Mouse (Mus musculus): ENCODE measurements around the gene Snx7. TPM values are rescaled to one million over a fixed set of nuclear protein-coding genes. Genes with fewer than 3 reads are reported as not detected.

Gene Snx7
- polyA plus RNA-seq, 1 experiment from 2014 or later, result 9.0 TPM

DNA sequence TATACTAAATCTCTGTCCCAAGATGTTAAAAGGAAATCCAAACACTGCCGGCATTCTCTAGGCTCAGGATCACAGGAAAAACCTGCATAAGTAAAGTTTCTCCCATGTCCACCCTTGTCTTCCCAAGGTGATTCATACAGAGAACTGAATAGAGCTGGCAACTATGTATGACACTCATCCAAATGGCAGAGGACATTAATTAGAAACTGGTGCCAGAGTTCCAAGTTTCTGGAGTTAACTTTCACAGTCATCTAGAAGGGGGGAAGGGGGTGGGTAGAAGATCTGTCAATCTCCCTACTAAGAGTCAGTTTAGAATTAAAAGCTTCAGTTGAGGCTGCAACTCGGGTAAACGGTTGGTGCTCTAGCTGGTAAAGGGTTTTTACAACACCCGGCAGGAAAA is 76.8 kb downstream of the Snx7 start:
- H3K9me3 ChIP-seq (ENCODE audit: control insufficient read depth, low read length), result no peaks in the 10 kb centered on the region; the same call in 1 of the 2 replicates
- no peaks in the 10 kb centered on the region for H3K27me3 ChIP-seq (ENCODE audit: control insufficient read depth, insufficient read depth, low read length)
- H3K36me3 ChIP-seq (ENCODE audit: control insufficient read depth, insufficient read depth, low read length), result no peaks in the 10 kb centered on the region
- ATAC-seq (ENCODE audit: low FRiP score, low TSS enrichment), result no peak
- no peak overlapping the region for H3K4me3 ChIP-seq (replicated peaks; ENCODE audit: low read depth, low read length)
- H3K4me1 ChIP-seq (ENCODE audit: control insufficient read depth, insufficient read depth, low read length), result no peaks in the 10 kb centered on the region
- 77% methylated on average over 4 of the region's 4 CpGs for WGBS
- H3K9ac ChIP-seq (replicated peaks; ENCODE audit: low read length), result no peak overlapping the region
- DNase-seq, result no peak
- no peak overlapping the region for H3K4me2 ChIP-seq (ENCODE audit: low read length)
- H3K27ac ChIP-seq (replicated peaks; ENCODE audit: low read depth, low read length), result no peak overlapping the region

- ATAC-seq (ENCODE audit: low FRiP score, low TSS enrichment) (no peak), DNase-seq (no peak)
- WGBS, result 83% methylated on average over 2 of the region's 2 CpGs
- H3K4me1 ChIP-seq (ENCODE audit: control insufficient read depth, insufficient read depth, low read length), result no peaks in the 10 kb centered on the region
- no peaks in the 10 kb centered on the region; the same call in 1 of the 2 replicates for H3K9me3 ChIP-seq (ENCODE audit: control insufficient read depth, low read length)
- no peak overlapping the region for H3K9ac ChIP-seq (replicated peaks; ENCODE audit: low read length)
- no peaks in the 10 kb centered on the region for H3K27me3 ChIP-seq (ENCODE audit: control insufficient read depth, insufficient read depth, low read length)
- H3K27ac ChIP-seq (replicated peaks; ENCODE audit: low read depth, low read length), result no peak overlapping the region
- H3K36me3 ChIP-seq (ENCODE audit: control insufficient read depth, insufficient read depth, low read length), result no peaks in the 10 kb centered on the region
- H3K4me3 ChIP-seq (replicated peaks; ENCODE audit: low read depth, low read length), result no peak overlapping the region
- no peak overlapping the region for H3K4me2 ChIP-seq (ENCODE audit: low read length)
These were observed 77.5 kb downstream of the Snx7 start for GRCm38 (mm10) chr3:117791273-117791672.

- ATAC-seq (ENCODE audit: low FRiP score, low TSS enrichment) (peak; percentile 82), DNase-seq (peak; percentile 88)
- 64% methylated on average over 14 of the region's 14 CpGs for WGBS
- H3K9ac ChIP-seq (replicated peaks; ENCODE audit: low read length), result no peak overlapping the region
- no peaks in the 10 kb centered on the region for H3K36me3 ChIP-seq (ENCODE audit: control insufficient read depth, insufficient read depth, low read length)
- no peaks in the 10 kb centered on the region for H3K4me1 ChIP-seq (ENCODE audit: control insufficient read depth, insufficient read depth, low read length)
- H3K27me3 ChIP-seq (ENCODE audit: control insufficient read depth, insufficient read depth, low read length), result no peaks in the 10 kb centered on the region
- H3K9me3 ChIP-seq (ENCODE audit: control insufficient read depth, low read length), result no peaks in the 10 kb centered on the region
- H3K4me3 ChIP-seq (replicated peaks; ENCODE audit: low read depth, low read length), result no peak overlapping the region
- H3K4me2 ChIP-seq (ENCODE audit: low read length), result no peak overlapping the region
- H3K27ac ChIP-seq (replicated peaks; ENCODE audit: low read depth, low read length), result no peak overlapping the region
These were observed 79.7 kb downstream of the Snx7 start for GRCm38 (mm10) chr3:117788800-117789693.

- 29% methylated on average over 6 of the region's 6 CpGs for WGBS
- Histone ChIP-seq H3K9ac (replicated peaks; ENCODE audit: low read length) (no peak overlapping the region), H3K4me2 (ENCODE audit: low read length) (no peak overlapping the region), H3K4me3 (replicated peaks; ENCODE audit: low read depth, low read length) (no peak overlapping the region), H3K4me1 (ENCODE audit: control insufficient read depth, insufficient read depth, low read length) (no peaks in the 10 kb centered on the region), H3K27me3 (ENCODE audit: control insufficient read depth, insufficient read depth, low read length) (no peaks in the 10 kb centered on the region), H3K36me3 (ENCODE audit: control insufficient read depth, insufficient read depth, low read length) (no peaks in the 10 kb centered on the region), H3K9me3 (ENCODE audit: control insufficient read depth, low read length) (no peaks in the 10 kb centered on the region), H3K27ac (replicated peaks; ENCODE audit: low read depth, low read length) (no peak overlapping the region)
- DNase-seq (no peak), ATAC-seq (ENCODE audit: low FRiP score, low TSS enrichment) (no peak)
These were observed 81.5 kb downstream of the Snx7 start for GRCm38 (mm10) chr3:117787247-117787646.

- Histone ChIP-seq H3K36me3 (ENCODE audit: control insufficient read depth, insufficient read depth, low read length) (no peaks in the 10 kb centered on the region), H3K27me3 (ENCODE audit: control insufficient read depth, insufficient read depth, low read length) (no peaks in the 10 kb centered on the region), H3K9ac (replicated peaks; ENCODE audit: low read length) (no peak overlapping the region), H3K4me1 (ENCODE audit: control insufficient read depth, insufficient read depth, low read length) (no peaks in the 10 kb centered on the region), H3K27ac (replicated peaks; ENCODE audit: low read depth, low read length) (no peak overlapping the region), H3K4me3 (replicated peaks; ENCODE audit: low read depth, low read length) (no peak overlapping the region), H3K4me2 (ENCODE audit: low read length) (no peak overlapping the region), H3K9me3 (ENCODE audit: control insufficient read depth, low read length) (no peaks in the 10 kb centered on the region)
- DNase-seq, result no peak
- ATAC-seq (ENCODE audit: low FRiP score, low TSS enrichment), result no peak
- WGBS, result 84% methylated on average over 5 of the region's 5 CpGs
These were observed 116.5 kb downstream of the Snx7 start for GRCm38 (mm10) chr3:117752151-117752757.

- no peak overlapping the region for H3K27ac ChIP-seq (replicated peaks; ENCODE audit: low read depth, low read length)
- H3K4me1 ChIP-seq (ENCODE audit: control insufficient read depth, insufficient read depth, low read length), result no peaks in the 10 kb centered on the region
- H3K36me3 ChIP-seq (ENCODE audit: control insufficient read depth, insufficient read depth, low read length), result no peaks in the 10 kb centered on the region
- no peaks in the 10 kb centered on the region for H3K9me3 ChIP-seq (ENCODE audit: control insufficient read depth, low read length)
- WGBS, result 63% methylated on average over 2 of the region's 2 CpGs
- no peak overlapping the region for H3K9ac ChIP-seq (replicated peaks; ENCODE audit: low read length)
- DNase-seq (peak; percentile 51), ATAC-seq (ENCODE audit: low FRiP score, low TSS enrichment) (no peak)
- H3K4me2 ChIP-seq (ENCODE audit: low read length), result no peak overlapping the region
- H3K4me3 ChIP-seq (replicated peaks; ENCODE audit: low read depth, low read length), result no peak overlapping the region
- H3K27me3 ChIP-seq (ENCODE audit: control insufficient read depth, insufficient read depth, low read length), result no peaks in the 10 kb centered on the region
These were observed 117.1 kb downstream of the Snx7 start for GRCm38 (mm10) chr3:117751665-117752064.

DNA sequence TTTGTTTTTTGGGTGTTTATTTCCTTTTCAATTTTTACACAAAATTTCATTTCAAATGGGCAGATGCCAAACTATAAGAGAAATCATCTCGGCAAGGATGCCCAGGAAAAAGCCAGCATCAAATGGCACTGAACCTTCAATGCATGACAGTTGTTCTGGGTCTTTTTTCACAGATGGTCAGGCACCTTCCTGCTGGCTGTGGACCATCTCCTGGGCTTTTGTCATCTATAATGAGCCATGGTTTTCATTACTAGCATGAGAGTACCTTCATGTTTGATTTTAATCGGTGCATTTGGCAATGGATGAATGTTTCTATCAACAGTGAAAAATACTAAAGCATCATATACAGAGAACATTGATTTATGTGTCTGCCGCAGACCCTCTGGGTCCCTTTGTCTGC is 119.5 kb downstream of the Snx7 start:
- H3K4me2 ChIP-seq (ENCODE audit: low read length), result no peak overlapping the region
- no peaks in the 10 kb centered on the region for H3K9me3 ChIP-seq (ENCODE audit: control insufficient read depth, low read length)
- no peaks in the 10 kb centered on the region for H3K27me3 ChIP-seq (ENCODE audit: control insufficient read depth, insufficient read depth, low read length)
- WGBS, result 90% methylated on average over 3 of the region's 3 CpGs
- H3K36me3 ChIP-seq (ENCODE audit: control insufficient read depth, insufficient read depth, low read length), result no peaks in the 10 kb centered on the region
- no peak for DNase-seq
- H3K4me1 ChIP-seq (ENCODE audit: control insufficient read depth, insufficient read depth, low read length), result no peaks in the 10 kb centered on the region
- no peak overlapping the region for H3K27ac ChIP-seq (replicated peaks; ENCODE audit: low read depth, low read length)
- no peak overlapping the region for H3K9ac ChIP-seq (replicated peaks; ENCODE audit: low read length)
- ATAC-seq (ENCODE audit: low FRiP score, low TSS enrichment), result no peak
- no peak overlapping the region for H3K4me3 ChIP-seq (replicated peaks; ENCODE audit: low read depth, low read length)

DNA sequence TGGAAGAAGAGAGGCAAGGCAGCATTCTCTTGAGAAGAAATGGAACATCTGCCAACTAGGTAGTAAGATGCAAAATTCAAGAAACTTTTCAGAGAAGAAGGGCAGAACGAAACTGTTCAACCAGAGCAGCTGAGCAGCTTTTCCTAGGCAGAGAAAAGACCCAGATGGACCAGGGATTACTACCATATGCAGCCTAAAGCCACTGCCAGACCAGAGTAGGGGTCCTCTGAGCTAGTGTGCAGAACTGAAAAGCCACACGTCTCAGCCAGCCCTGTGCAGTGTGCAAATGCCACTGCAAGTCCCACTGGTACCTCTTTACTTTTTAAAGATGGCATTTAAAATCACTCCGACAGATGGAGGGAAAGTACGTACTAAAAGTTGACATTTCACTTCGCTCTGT is 129.0 kb downstream of the Snx7 start:
- Histone ChIP-seq H3K4me1 (ENCODE audit: control insufficient read depth, insufficient read depth, low read length) (no peaks in the 10 kb centered on the region), H3K9ac (replicated peaks; ENCODE audit: low read length) (no peak overlapping the region), H3K27me3 (ENCODE audit: control insufficient read depth, insufficient read depth, low read length) (no peaks in the 10 kb centered on the region), H3K4me2 (ENCODE audit: low read length) (no peak overlapping the region), H3K27ac (replicated peaks; ENCODE audit: low read depth, low read length) (no peak overlapping the region), H3K4me3 (replicated peaks; ENCODE audit: low read depth, low read length) (no peak overlapping the region), H3K9me3 (ENCODE audit: control insufficient read depth, low read length) (no peaks in the 10 kb centered on the region), H3K36me3 (ENCODE audit: control insufficient read depth, insufficient read depth, low read length) (no peaks in the 10 kb centered on the region)
- WGBS, result 65% methylated on average over 5 of the region's 5 CpGs
- DNase-seq, result no peak
- no peak for ATAC-seq (ENCODE audit: low FRiP score, low TSS enrichment)

GRCm38 (mm10) chr3:117732661-117733060 is 136.1 kb downstream of the Snx7 start:
- H3K27ac ChIP-seq (replicated peaks; ENCODE audit: low read depth, low read length), result no peak overlapping the region
- no peak overlapping the region for H3K4me2 ChIP-seq (ENCODE audit: low read length)
- DNase-seq (peak; percentile 8), ATAC-seq (ENCODE audit: low FRiP score, low TSS enrichment) (no peak)
- H3K27me3 ChIP-seq (ENCODE audit: control insufficient read depth, insufficient read depth, low read length), result no peaks in the 10 kb centered on the region
- H3K36me3 ChIP-seq (ENCODE audit: control insufficient read depth, insufficient read depth, low read length), result no peaks in the 10 kb centered on the region
- no peaks in the 10 kb centered on the region for H3K4me1 ChIP-seq (ENCODE audit: control insufficient read depth, insufficient read depth, low read length)
- H3K9me3 ChIP-seq (ENCODE audit: control insufficient read depth, low read length), result no peaks in the 10 kb centered on the region
- 71% methylated on average over 4 of the region's 4 CpGs for WGBS
- no peak overlapping the region for H3K9ac ChIP-seq (replicated peaks; ENCODE audit: low read length)
- no peak overlapping the region for H3K4me3 ChIP-seq (replicated peaks; ENCODE audit: low read depth, low read length)

All from midbrain, embryonic 14.5 days (tissue).